Mouse (Mus musculus) gastrocnemius, adult 2 months (tissue): Measurements from ENCODE around the gene Trappc4. TPM values are rescaled to one million over a fixed set of nuclear protein-coding genes. Genes with fewer than 3 reads are reported as not detected.
"Not testable (repeated sequence)": the region's sequence is repeated elsewhere in the genome, so short reads cannot be mapped to it uniquely, and the experiment has no call there.

Source experiments
- DNase-seq: peaks from one replicate; pipeline ENCODE4 v3.0.0; 2022
- H3K27ac ChIP-seq: fragments of 200-600 bp; 2 replicates; pipeline ENCODE4 v1.8.1; 2022; ENCODE audit warnings: mild to moderate bottlenecking
- H3K4me3 ChIP-seq: fragments of 200-600 bp; 2 replicates; pipeline ENCODE4 v1.8.1; 2022; ENCODE audit warnings: mild to moderate bottlenecking, moderate library complexity
- CTCF ChIP-seq: fragments of 200-600 bp; IDR thresholded peaks from 2 replicates; pipeline ENCODE4 v1.8.1; 2022; ENCODE audit warnings: antibody characterized with exemption, mild to moderate bottlenecking, moderate library complexity
- intact Hi-C: fragments of 180-260 bp; cut with DNase I; formaldehyde crosslinking; loops from one replicate; pipeline ENCODE4 v1.15.1; 2025
- long read RNA-seq, 2 experiments: library from polyadenylated mRNA; stranded (forward); transcript quantifications; one replicate each; pipeline ENCODE4 v2.0.0; 2021
- total RNA-seq, 2 experiments: library from RNA; stranded (reverse); gene quantifications; 2 replicates each; pipeline ENCODE4 v1.2.3; 2021

Gene Trappc4
- total RNA-seq, result 10 to 100 TPM; 15.4 to 21.5 TPM
- long read RNA-seq, experiment 1, transcript Trappc4-201 (5 exons, 1,220 nt), result major isoform, 11 of 12 reads
- long read RNA-seq, experiment 1, partial matches to known transcripts, result 0 of 12 reads
- long read RNA-seq, experiment 1, other reads (novel, unspliced or antisense), result 1 of 12 reads
- long read RNA-seq, experiment 2, transcript Trappc4-201 (5 exons, 1,220 nt), result major isoform, 16 of 18 reads
- long read RNA-seq, experiment 2, partial matches to known transcripts, result 0 of 18 reads
- long read RNA-seq, experiment 2, other reads (novel, unspliced or antisense), result 2 of 18 reads

DNA sequence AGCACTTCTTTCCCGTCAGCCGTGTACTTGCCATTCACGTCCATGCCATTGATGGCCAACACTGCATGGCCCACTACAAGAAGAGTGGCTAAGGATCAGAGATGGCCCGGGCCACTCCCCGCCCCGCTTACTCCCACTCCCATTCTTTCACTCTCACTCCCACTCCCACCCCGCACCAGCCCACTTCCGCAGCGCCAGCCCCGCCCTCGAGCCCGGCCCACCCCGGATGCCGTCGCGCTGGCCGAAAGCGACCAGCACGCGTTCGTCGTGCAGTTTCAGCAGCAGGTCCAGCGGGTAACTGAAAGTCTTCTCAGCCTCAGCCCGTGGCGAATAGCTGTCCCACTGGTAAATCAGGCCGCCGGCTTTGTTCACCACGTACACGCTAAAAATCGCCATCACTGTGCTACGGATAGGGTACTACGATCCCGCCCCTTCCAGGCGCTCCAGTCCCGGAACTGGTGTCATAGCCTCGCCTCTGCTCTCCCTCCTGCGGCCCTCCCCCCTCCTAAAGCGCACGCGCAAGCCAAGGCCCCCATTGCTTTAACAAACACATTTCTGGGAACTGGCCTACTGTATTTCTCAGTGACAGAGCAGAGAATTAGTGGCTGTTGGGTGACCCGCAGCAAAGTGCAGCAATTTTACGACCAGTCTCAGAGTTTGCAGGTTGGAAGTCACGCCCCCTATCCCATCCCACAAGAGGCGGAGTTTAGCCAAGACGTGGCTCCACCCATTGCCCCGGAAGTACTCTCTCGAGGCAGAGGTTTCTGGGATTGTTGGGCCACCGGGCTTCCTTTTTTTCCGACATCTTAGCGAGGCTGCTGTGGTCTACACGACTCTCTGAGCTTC lies at the start of gene Trappc4, which contains the start of gene Rps25:
TSS of gene Trappc4 (minus strand) at position 695 of the 846 bp plus-strand sequence.
TSS of gene Rps25 (plus strand) at position 234 of the 846 bp plus-strand sequence.
- intact Hi-C loops, result no loop called here
- peak; percentile 94 for DNase-seq
- no peak for TF ChIP-seq CTCF
- H3K27ac ChIP-seq, result peak within 1 kb of the TSS; percentile 97
- peak within 1 kb of the TSS; percentile 95 for H3K4me3 ChIP-seq

DNA sequence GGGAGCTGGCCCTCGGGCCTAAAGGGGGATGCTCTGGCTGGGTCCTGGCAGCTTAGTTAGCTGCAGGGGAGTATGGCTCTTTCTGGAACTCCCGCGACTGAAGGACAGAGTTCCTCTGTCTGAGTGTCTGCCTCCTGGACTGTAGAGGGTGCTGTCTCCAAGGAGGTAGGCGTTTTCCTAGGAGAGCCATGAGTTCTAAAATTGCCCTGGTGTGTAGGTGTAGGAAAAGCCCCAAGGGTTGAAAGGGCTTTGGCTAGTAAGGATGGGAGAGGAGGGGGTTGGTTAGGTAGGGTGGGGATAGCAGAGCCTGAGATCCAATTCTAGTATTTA lies 47.5 kb upstream of the Trappc4 start, which contains the start of gene Upk2:
TSS of gene Upk2 (minus strand) at position 86 of the 330 bp plus-strand sequence.
- intact Hi-C loops, result loop anchor here (1.0 to 2.0 kb wide), 3 partner anchors 20 to 197 kb away; no protein-coding TSS in a partner anchor
- Histone ChIP-seq H3K4me3 (peak within 1 kb of the TSS; percentile 39), H3K27ac (peak within 1 kb of the TSS; percentile 74)
- peak; percentile 47 for DNase-seq
- peak; percentile 57 for TF ChIP-seq CTCF

DNA sequence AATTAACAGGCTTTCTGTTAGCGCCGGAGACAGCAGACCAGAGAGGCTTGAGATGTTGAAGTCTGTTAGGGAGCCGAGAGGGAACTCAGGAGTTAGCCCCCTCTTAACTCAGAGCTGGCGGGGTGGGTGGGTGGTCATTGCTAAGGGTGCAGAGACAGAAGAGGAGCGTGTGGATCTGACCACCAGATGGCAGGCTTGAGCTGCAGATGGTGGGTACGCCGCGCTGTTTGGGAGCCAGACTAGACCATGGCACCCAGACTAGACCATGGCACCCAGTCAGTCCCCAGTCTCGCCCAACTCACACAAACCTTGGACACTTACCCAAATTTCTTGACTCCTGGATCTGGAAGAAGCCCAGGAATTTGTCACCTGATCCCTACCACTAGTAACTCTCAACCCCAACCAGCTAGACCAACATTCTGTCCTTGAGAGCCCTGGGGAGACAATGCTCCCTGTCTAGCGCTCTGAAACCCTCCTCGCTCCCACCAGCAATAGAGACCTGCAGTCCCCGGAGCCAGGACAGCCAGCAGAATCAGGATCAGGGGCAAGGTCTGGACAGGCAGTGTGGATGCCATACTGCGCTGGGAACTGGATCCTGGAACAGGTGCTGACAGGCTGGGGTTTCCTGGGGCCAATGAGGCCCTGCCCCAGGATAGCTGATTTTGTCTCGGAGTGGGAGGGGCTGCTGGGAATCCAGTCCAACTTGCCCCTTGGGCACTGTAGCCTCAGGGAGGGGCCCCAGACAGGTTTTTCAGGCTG lies 46.9 kb upstream of the Trappc4 start:
- DNase-seq, result peak; percentile 91
- TF ChIP-seq CTCF, result peak; percentile 99
- intact Hi-C loops, result loop anchor here (1.0 to 2.0 kb wide), 3 partner anchors 20 to 198 kb away; no protein-coding TSS in a partner anchor
- H3K27ac ChIP-seq, result peak overlapping the region; percentile 74
- H3K4me3 ChIP-seq, result peak overlapping the region; percentile 39

DNA sequence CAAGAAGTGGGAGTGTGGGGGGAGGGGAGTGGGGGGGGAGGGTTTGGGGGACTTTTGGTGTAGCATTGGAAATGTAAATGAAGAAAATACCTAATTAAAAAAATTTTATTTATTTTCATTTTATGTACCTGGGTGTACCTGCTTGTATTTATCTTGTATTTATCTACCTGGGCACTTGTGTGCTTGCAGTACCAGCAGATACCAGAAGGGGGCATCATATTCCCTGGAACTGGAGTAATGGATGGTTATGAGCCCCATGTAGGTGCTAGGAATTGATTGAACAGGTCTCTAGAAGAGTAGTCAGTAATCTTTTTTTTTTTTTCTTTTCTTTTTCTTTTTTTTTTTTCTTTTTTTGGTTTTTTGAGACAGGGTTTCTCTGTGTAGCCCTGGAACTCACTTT lies 43.0 kb upstream of the Trappc4 start:
- TF ChIP-seq CTCF, result peak; percentile 59
- Histone ChIP-seq H3K4me3 (no peak overlapping the region), H3K27ac (no peak overlapping the region)
- no peak for DNase-seq
- intact Hi-C loops, result no loop called here

DNA sequence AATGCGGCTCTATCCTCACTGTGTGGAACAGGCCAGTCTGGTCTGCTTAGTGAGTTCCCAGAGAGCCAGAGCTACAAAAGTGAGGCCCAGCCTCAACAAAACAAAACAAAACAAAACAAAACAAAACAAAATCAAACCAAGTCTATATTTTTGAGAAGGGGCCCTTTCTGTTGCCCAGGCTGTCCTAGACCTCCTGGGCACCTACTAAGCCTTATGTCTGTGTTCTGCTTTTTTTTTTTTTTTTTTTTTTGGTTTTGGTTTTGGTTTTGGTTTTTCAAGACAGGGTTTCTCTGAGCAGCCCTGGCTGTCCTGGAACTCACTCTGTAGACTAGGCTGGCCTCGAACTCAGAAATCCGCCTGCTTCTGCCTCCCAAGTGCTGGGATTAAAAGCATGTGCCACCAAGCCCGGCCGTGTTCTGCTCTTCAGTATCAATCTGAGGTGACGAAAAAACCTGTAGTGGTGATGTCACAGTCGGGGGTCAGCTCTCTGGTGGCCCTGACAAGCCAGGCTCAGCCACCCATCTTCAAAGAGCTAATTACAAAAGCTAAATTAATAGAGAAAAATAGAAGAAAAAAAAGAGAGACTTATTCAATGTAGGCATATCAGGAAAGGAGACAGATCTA lies 37.1 kb upstream of the Trappc4 start:
- H3K4me3 ChIP-seq, DNase-seq, intact Hi-C loops, H3K27ac ChIP-seq: not testable (repeated sequence)

DNA sequence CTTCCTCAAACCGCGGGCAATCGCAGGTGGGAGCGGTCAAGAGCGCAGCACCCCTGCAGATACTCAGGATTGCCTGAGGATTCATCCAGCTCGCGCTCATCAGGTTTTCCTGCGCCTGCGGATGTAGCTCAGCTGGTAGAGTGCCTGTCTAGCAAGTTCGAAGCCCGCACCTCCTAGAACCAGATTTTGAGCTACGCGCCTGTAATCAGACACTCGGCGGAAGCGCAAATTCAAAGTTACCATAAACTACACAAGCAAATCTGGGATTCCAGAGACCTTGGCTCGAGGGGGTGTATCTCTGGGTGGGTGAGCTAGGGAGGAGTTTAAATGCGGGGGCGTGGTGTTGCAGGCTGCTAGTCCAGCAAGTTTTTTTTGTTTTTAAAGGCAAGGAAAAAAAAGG lies 33.6 kb upstream of the Trappc4 start, which contains the start of gene Foxr1:
TSS of gene Foxr1 (minus strand) at position 176 of the 400 bp plus-strand sequence.
- DNase-seq, result no peak
- Histone ChIP-seq H3K27ac (no peak within 1 kb of the TSS), H3K4me3 (no peak within 1 kb of the TSS)
- intact Hi-C loops, result no loop called here
- no peak for TF ChIP-seq CTCF

- no peak for TF ChIP-seq CTCF
- intact Hi-C loops, result no loop called here
- Histone ChIP-seq H3K4me3 (no peak overlapping the region), H3K27ac (no peak overlapping the region)
- DNase-seq, result no peak
Observed at GRCm38 (mm10) chr9:44435747-44436146, 28.3 kb upstream of the Trappc4 start.

- intact Hi-C loops, result no loop called here
- DNase-seq, result no peak
- Histone ChIP-seq H3K4me3 (no peak overlapping the region), H3K27ac (no peak overlapping the region)
- TF ChIP-seq CTCF, result no peak
Observed at GRCm38 (mm10) chr9:44432577-44433185, 25.3 kb upstream of the Trappc4 start.

- Histone ChIP-seq H3K4me3 (no peak overlapping the region), H3K27ac (no peak overlapping the region)
- intact Hi-C loops, result no loop called here
- DNase-seq, result no peak
- TF ChIP-seq CTCF, result no peak
Observed at GRCm38 (mm10) chr9:44423576-44423975, 16.2 kb upstream of the Trappc4 start.

DNA sequence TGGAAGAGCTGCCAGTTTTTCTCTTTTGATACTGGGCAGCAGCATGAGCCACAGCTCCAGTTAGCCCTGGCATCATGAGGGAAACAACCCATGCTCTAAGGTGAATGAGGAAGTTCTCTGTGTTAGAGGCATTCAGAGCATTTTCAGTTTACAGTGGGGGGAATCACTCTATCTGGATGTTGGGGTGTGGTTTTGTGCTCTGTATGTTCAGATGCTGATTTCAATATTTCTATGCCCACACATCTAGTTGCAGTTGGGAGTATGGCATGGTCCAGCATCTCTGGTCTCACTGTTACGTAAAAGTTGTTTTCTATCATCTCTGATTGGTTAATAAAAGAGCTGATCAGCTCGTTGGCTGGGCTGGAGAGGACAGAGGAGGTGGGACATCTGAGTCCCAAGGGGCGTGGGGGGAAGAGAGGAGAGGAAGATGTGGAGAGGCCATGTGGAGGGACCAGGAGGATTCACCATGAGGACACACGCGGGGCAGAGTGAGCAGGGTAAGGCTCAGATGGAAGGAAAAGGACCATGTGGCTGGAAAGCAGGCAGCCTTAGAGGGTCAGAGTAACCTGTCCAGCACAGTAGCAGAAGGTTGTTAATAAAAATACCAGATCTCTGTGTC lies 13.0 kb upstream of the Trappc4 start:
- no peak overlapping the region for H3K27ac ChIP-seq
- DNase-seq, result no peak
- H3K4me3 ChIP-seq, result no peak overlapping the region
- intact Hi-C loops, result no loop called here
- no peak for TF ChIP-seq CTCF

- intact Hi-C loops, H3K4me3 ChIP-seq, H3K27ac ChIP-seq, DNase-seq: not testable (repeated sequence)
Observed at GRCm38 (mm10) chr9:44419730-44420129, 12.3 kb upstream of the Trappc4 start.
